Mouse (Mus musculus) MEL (cell line): ENCODE measurements around the gene Egr2. TPM values are rescaled to one million over a fixed set of nuclear protein-coding genes. Genes with fewer than 3 reads are reported as not detected.

Experiments used
- DNase-seq: peaks from one replicate; pipeline ENCODE4 v3.0.0; 2011; ENCODE audit warnings: low read depth, low spot score
- H3K27ac ChIP-seq: 2 replicates; pipeline ENCODE4 v1.5.1; 2012; ENCODE audit warnings: low read depth, mild to moderate bottlenecking, control low read depth, low read length, moderate library complexity; ENCODE audit not compliant: control insufficient read depth
- H3K27me3 ChIP-seq, 2 experiments: fragments of 150-350 bp in 1 of 2; sonication (generic) in 1 of 2; 2 replicates each; pipeline ENCODE4 v1.6.1; 2012; ENCODE audit warnings: low read length in 2 of 2, mild to moderate bottlenecking in 2 of 2, improper control_type of control experiment in 1 of 2, moderate library complexity in 1 of 2; ENCODE audit not compliant: insufficient read depth in 2 of 2, control insufficient read depth in 1 of 2
- H3K36me3 ChIP-seq, 2 experiments: 2 replicates each; pipeline ENCODE4 v1.6.1; 2012 to 2014; ENCODE audit warnings: low read length in 2 of 2, improper control_type of control experiment in 1 of 2, inconsistent platforms in 1 of 2, mild to moderate bottlenecking in 1 of 2; ENCODE audit not compliant: insufficient read depth in 2 of 2, control insufficient read depth in 1 of 2
- H3K4me1 ChIP-seq, 2 experiments: fragments of 150-350 bp in 1 of 2; sonication (generic) in 1 of 2; 2 replicates each; pipeline ENCODE4 v1.6.1; 2012; ENCODE audit warnings: low read length in 2 of 2, improper control_type of control experiment in 1 of 2, mild to moderate bottlenecking in 1 of 2; ENCODE audit not compliant: insufficient read depth in 2 of 2, control insufficient read depth in 1 of 2
- H3K4me3 ChIP-seq, 2 experiments: fragments of 150-350 bp in 1 of 2; sonication (generic) in 1 of 2; 2 replicates each; pipeline ENCODE4 v1.5.1; 2012; ENCODE audit warnings: low read depth in 2 of 2, low read length in 2 of 2, mild to moderate bottlenecking in 2 of 2, moderate library complexity in 2 of 2, control low read depth in 1 of 2, improper control_type of control experiment in 1 of 2; ENCODE audit not compliant: control insufficient read depth in 1 of 2, insufficient read depth in 1 of 2
- H3K79me2 ChIP-seq: 2 replicates; pipeline ENCODE4 v1.6.1; 2012; ENCODE audit warnings: mild to moderate bottlenecking, low read length, moderate library complexity; ENCODE audit not compliant: control insufficient read depth, poor library complexity, insufficient read depth
- H3K9ac ChIP-seq: 2 replicates; pipeline ENCODE4 v1.6.1; 2012; ENCODE audit warnings: low read depth, mild to moderate bottlenecking, control low read depth, low read length, moderate library complexity; ENCODE audit not compliant: control insufficient read depth, poor library complexity, severe bottlenecking
- H3K9me3 ChIP-seq: fragments of 150-350 bp; sonication (generic); replicated peaks from 2 replicates; pipeline ENCODE4 v1.6.1; 2012; ENCODE audit warnings: mild to moderate bottlenecking, low read length, improper control_type of control experiment, moderate library complexity; ENCODE audit not compliant: insufficient read depth
- CTCF ChIP-seq, 3 experiments: IDR thresholded peaks in 2 of 3; conservative IDR thresholded peaks in 1 of 3; 2 replicates each; pipeline ENCODE4 v1.5.1; 2011 to 2012; ENCODE audit warnings: low read length in 3 of 3, low read depth in 2 of 3, mild to moderate bottlenecking in 2 of 3, improper control_type of control experiment in 1 of 3, inconsistent platforms in 1 of 3, mixed read lengths in 1 of 3, moderate library complexity in 1 of 3; ENCODE audit not compliant: control insufficient read depth in 1 of 3, insufficient read depth in 1 of 3, poor library complexity in 1 of 3, severe bottlenecking in 1 of 3
- GABPA ChIP-seq: IDR thresholded peaks from 2 replicates; pipeline ENCODE4 v1.6.1; 2012; ENCODE audit warnings: low read depth, mild to moderate bottlenecking, inconsistent platforms, low read length, improper control_type of control experiment, moderate library complexity
- JUND ChIP-seq: IDR thresholded peaks from 2 replicates; pipeline ENCODE4 v1.6.1; 2011; ENCODE audit warnings: low read depth, mild to moderate bottlenecking, improper control_type of control experiment, low read length
- KAT2A ChIP-seq: conservative IDR thresholded peaks from 2 replicates; pipeline ENCODE4 v1.6.1; 2012; ENCODE audit warnings: low read depth, low read length, improper control_type of control experiment, inconsistent platforms
- MAFK ChIP-seq: IDR thresholded peaks from 2 replicates; pipeline ENCODE4 v1.6.1; 2011; ENCODE audit warnings: low read depth, mild to moderate bottlenecking, low read length, improper control_type of control experiment, borderline replicate concordance
- MAX ChIP-seq: IDR thresholded peaks from 2 replicates; pipeline ENCODE4 v1.6.1; 2011; ENCODE audit warnings: low read length, improper control_type of control experiment
- NELFE ChIP-seq: IDR thresholded peaks from 2 replicates; pipeline ENCODE4 v1.6.1; 2011; ENCODE audit warnings: low read depth, low read length, improper control_type of control experiment
- POLR2AphosphoS5 ChIP-seq: IDR thresholded peaks from 2 replicates; pipeline ENCODE4 v1.6.1; 2012; ENCODE audit warnings: low read depth, borderline replicate concordance, mild to moderate bottlenecking, inconsistent platforms, low read length, moderate library complexity, mixed read lengths
- RAD21 ChIP-seq: IDR thresholded peaks from 2 replicates; pipeline ENCODE4 v1.6.1; 2011; ENCODE audit warnings: mild to moderate bottlenecking, low read depth, low read length, improper control_type of control experiment
- RCOR1 ChIP-seq: IDR thresholded peaks from 2 replicates; pipeline ENCODE4 v1.6.1; 2012; ENCODE audit warnings: low read depth, mild to moderate bottlenecking, inconsistent platforms, low read length, improper control_type of control experiment
- SMC3 ChIP-seq: IDR thresholded peaks from 2 replicates; pipeline ENCODE4 v1.6.1; 2011; ENCODE audit warnings: low read depth, low read length, improper control_type of control experiment
- TAL1 ChIP-seq: IDR thresholded peaks from 2 replicates; pipeline ENCODE4 v1.6.1; 2012; ENCODE audit warnings: mild to moderate bottlenecking, inconsistent platforms, low read length, moderate library complexity, mixed read lengths
- UBTF ChIP-seq: IDR thresholded peaks from 2 replicates; pipeline ENCODE4 v1.6.1; 2012; ENCODE audit warnings: low read depth, mild to moderate bottlenecking, inconsistent platforms, low read length, improper control_type of control experiment, moderate library complexity, borderline replicate concordance; ENCODE audit not compliant: insufficient read depth
- USF1 ChIP-seq: IDR thresholded peaks from 2 replicates; pipeline ENCODE4 v1.6.1; 2014; ENCODE audit warnings: low read depth, mild to moderate bottlenecking, inconsistent platforms, low read length, improper control_type of control experiment, moderate library complexity
- ZC3H11A ChIP-seq: IDR thresholded peaks from 2 replicates; pipeline ENCODE4 v1.6.1; 2012; ENCODE audit warnings: low read depth, mild to moderate bottlenecking, inconsistent platforms, low read length, improper control_type of control experiment
- ZKSCAN1 ChIP-seq: IDR thresholded peaks from 2 replicates; pipeline ENCODE4 v1.6.1; 2012; ENCODE audit warnings: low read depth, mild to moderate bottlenecking, inconsistent platforms, low read length, improper control_type of control experiment, moderate library complexity
- ZNF384 ChIP-seq: IDR thresholded peaks from 2 replicates; pipeline ENCODE4 v1.6.1; 2012; ENCODE audit warnings: low read depth, mild to moderate bottlenecking, inconsistent platforms, low read length, improper control_type of control experiment
- polyA plus RNA-seq, 2 experiments: library from polyadenylated mRNA; stranded (reverse) in 1 of 2; unstranded in 1 of 2; fragments of >175 nt in 1 of 2; fragments of >200 nt in 1 of 2; gene quantifications; 2 replicates each; pipeline versions ENCODE4 v1.2.1 to v1.2.4; 2012; ENCODE audit warnings: low replicate concordance in 2 of 2, low read depth in 1 of 2; ENCODE audit not compliant: insufficient read length in 2 of 2, insufficient read depth in 1 of 2, missing spikeins in 1 of 2
- total RNA-seq: library from RNA; depleted of rRNA; stranded (reverse); fragments of 300-350 nt; gene quantifications from 2 replicates; pipeline ENCODE4 v1.2.3, GENCODE M21; 2012

Gene Egr2
- total and polyA plus RNA-seq, 3 experiments, result 0.23 to 0.24 TPM; not detected in 1

DNA sequence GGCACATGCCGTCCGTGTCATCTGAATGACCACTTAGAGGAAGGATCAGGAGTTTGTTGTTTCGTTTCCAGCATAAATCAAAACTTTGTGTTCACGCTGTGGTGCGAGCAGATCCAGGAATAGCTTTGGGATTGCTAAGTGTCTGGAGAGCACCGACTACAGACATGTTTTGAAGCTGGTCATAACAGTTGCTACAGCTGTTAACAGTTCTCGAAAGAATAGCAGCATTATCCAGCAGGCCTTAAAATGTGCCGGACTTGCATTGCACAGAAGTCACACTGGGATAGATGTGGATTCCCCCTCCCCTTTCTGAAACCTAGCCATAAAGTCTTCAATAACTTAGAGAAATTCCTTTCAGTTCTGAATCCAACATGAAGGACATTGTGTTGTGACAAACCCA is 38.0 kb downstream of the Egr2 start:
- Histone ChIP-seq H3K79me2 (no peaks in the 10 kb centered on the region), H3K4me1 (peaks cover 6 to 20% of the 10 kb centered on the region in 2 experiments), H3K9me3 (no peaks in the 10 kb centered on the region), H3K27ac (no peak overlapping the region), H3K9ac (no peak overlapping the region), H3K36me3 (peaks cover 0 to 12% of the 10 kb centered on the region in 2 experiments; a peak in 2 of 4 replicates), H3K27me3 (no peaks in the 10 kb centered on the region), H3K4me3 (no peak overlapping the region)
- TF ChIP-seq CTCF (IDR thresholded peaks at IDR 0.05 in 2 of 3, conservative IDR thresholded peaks at IDR 0.05 in 1 of 3; ENCODE audit: control insufficient read depth in 1 of 3, insufficient read depth in 1 of 3, low read depth in 2 of 3, low read length in 3 of 3, poor library complexity in 1 of 3, severe bottlenecking in 1 of 3), result no peak
- TF ChIP-seq MAX, result no peak
- no peak for TF ChIP-seq RCOR1
- TF ChIP-seq ZKSCAN1, result no peak
- TF ChIP-seq UBTF, result no peak
- TF ChIP-seq ZC3H11A, result no peak
- no peak for TF ChIP-seq ZNF384
- no peak for TF ChIP-seq KAT2A
- no peak for TF ChIP-seq POLR2AphosphoS5
- no peak for TF ChIP-seq TAL1
- TF ChIP-seq SMC3, result no peak
- no peak for TF ChIP-seq NELFE
- no peak for TF ChIP-seq USF1
- no peak for TF ChIP-seq RAD21
- TF ChIP-seq MAFK, result no peak
- no peak for TF ChIP-seq GABPA
- DNase-seq, result no peak

- Histone ChIP-seq H3K36me3 (no peaks in the 10 kb centered on the region), H3K4me3 (no peak overlapping the region), H3K79me2 (no peaks in the 10 kb centered on the region), H3K9ac (no peak overlapping the region)
- DNase-seq, result no peak
- no peak for TF ChIP-seq JUND
- no peak for TF ChIP-seq MAFK
- TF ChIP-seq, all 39 proteins: peak for 0
- Histone ChIP-seq H3K27ac (no peak overlapping the region), H3K4me1 (no peaks in the 10 kb centered on the region), H3K9me3 (no peaks in the 10 kb centered on the region), H3K27me3 (0 out of 4 replicates have a peak, but pooled peaks cover 0 to 2% of the 10 kb centered on the region in 2 experiments)
Measured at GRCm38 (mm10) chr10:67579830-67580229, 44.6 kb downstream of the Egr2 start.
